Mouse (Mus musculus): Measurements from ENCODE around the gene Sf3b4.

Sf3b4 gene

GRCm38 (mm10) chr3:96172197-96173178, at the start of gene Sf3b4:
Gene Sf3b4 (plus strand): TSS chr3:96172332.
- peak; percentile 94 for DNase-seq (ENCODE audit: low spot score)

GRCm38 (mm10) chr3:96124235-96124634, 47.9 kb upstream of the Sf3b4 start:
- DNase-seq (ENCODE audit: low spot score), result no peak

- DNase-seq (ENCODE audit: low spot score), result peak; percentile 5
These were observed 44.0 kb upstream of the Sf3b4 start for GRCm38 (mm10) chr3:96128128-96128527.

- no peak for DNase-seq (ENCODE audit: low spot score)
These were observed 39.7 kb upstream of the Sf3b4 start for GRCm38 (mm10) chr3:96132478-96132877.

- no peak for DNase-seq (ENCODE audit: low spot score)
These were observed 38.7 kb upstream of the Sf3b4 start for GRCm38 (mm10) chr3:96133327-96133905.

- no peak for DNase-seq (ENCODE audit: low spot score)
These were observed 37.1 kb upstream of the Sf3b4 start for GRCm38 (mm10) chr3:96135011-96135410.

GRCm38 (mm10) chr3:96147950-96148349, 24.2 kb upstream of the Sf3b4 start:
- DNase-seq (ENCODE audit: low spot score), result peak; percentile 80

GRCm38 (mm10) chr3:96151836-96152235, 20.3 kb upstream of the Sf3b4 start:
- DNase-seq (ENCODE audit: low spot score), result no peak

GRCm38 (mm10) chr3:96152611-96153010, 19.5 kb upstream of the Sf3b4 start:
- no peak for DNase-seq (ENCODE audit: low spot score)

GRCm38 (mm10) chr3:96155501-96155900, 16.6 kb upstream of the Sf3b4 start:
- DNase-seq (ENCODE audit: low spot score), result no peak

GRCm38 (mm10) chr3:96159820-96160219, 12.3 kb upstream of the Sf3b4 start:
- no peak for DNase-seq (ENCODE audit: low spot score)

- no peak for DNase-seq (ENCODE audit: low spot score)
These were observed 11.8 kb upstream of the Sf3b4 start for GRCm38 (mm10) chr3:96160222-96160802.

- peak; percentile 78 for DNase-seq (ENCODE audit: low spot score)
These were observed 11.2 kb upstream of the Sf3b4 start for GRCm38 (mm10) chr3:96160803-96161516.

- peak; percentile 28 for DNase-seq (ENCODE audit: low spot score)
These were observed 10.0 kb upstream of the Sf3b4 start, which contains the start of gene Mtmr11 for GRCm38 (mm10) chr3:96161869-96162840. Gene Mtmr11 (plus strand): TSS chr3:96162004.

GRCm38 (mm10) chr3:96163040-96163439, 9.1 kb upstream of the Sf3b4 start:
- DNase-seq (ENCODE audit: low spot score), result no peak

- no peak for DNase-seq (ENCODE audit: low spot score)
These were observed 3.5 kb upstream of the Sf3b4 start for GRCm38 (mm10) chr3:96168466-96169158.

GRCm38 (mm10) chr3:96170276-96170675, 1.9 kb upstream of the Sf3b4 start:
- DNase-seq (ENCODE audit: low spot score), result no peak

- DNase-seq (ENCODE audit: low spot score), result no peak
These were observed 1.1 kb upstream of the Sf3b4 start for GRCm38 (mm10) chr3:96170976-96171545.

- DNase-seq (ENCODE audit: low spot score), result no peak
These were observed 442 bp upstream of the Sf3b4 start for GRCm38 (mm10) chr3:96171583-96172196.

All from embryo, embryonic 10 days (tissue).